Mouse (Mus musculus): Measurements from ENCODE around the gene Defa36.
"Not testable (repeated sequence)": the region's sequence is repeated elsewhere in the genome, so short reads cannot be mapped to it uniquely, and the experiment has no call there.

Defa36 gene

GRCm38 (mm10) chr8:21427111-21427510 is at the start of gene Defa36:
TSS of gene Defa36 (plus strand) at chr8:21427411.
- not testable (repeated sequence) for DNase-seq (ENCODE audit: low read depth, low spot score)

GRCm38 (mm10) chr8:21378215-21378614 is 49.0 kb upstream of the Defa36 start, which contains the start of gene Defa2:
TSS of gene Defa2 (plus strand) at chr8:21378515.
- DNase-seq (ENCODE audit: low read depth, low spot score): not testable (repeated sequence)

GRCm38 (mm10) chr8:21391511-21391910 is 35.7 kb upstream of the Defa36 start, which contains the start of gene Defa33:
TSS of gene Defa33 (plus strand) at chr8:21391811.
- not testable (repeated sequence) for DNase-seq (ENCODE audit: low read depth, low spot score)

- DNase-seq (ENCODE audit: low read depth, low spot score): not testable (repeated sequence)
These were observed 29.2 kb downstream of the Defa36 start, which contains the start of gene Gm7849 for GRCm38 (mm10) chr8:21456460-21456859. TSS of gene Gm7849 (minus strand) at chr8:21456560.
